Mouse (Mus musculus): Measurements from ENCODE around the gene Nr2f1. TPM values are rescaled to one million over a fixed set of nuclear protein-coding genes. Genes with fewer than 3 reads are reported as not detected.

Gene Nr2f1
- total RNA-seq, 2 experiments from 2014 or later, result not detected

- no peak for ATAC-seq (ENCODE audit: poor library complexity, severe bottlenecking)
Observed at GRCm38 (mm10) chr13:78181071-78181929, 18.3 kb downstream of the Nr2f1 start.

GRCm38 (mm10) chr13:78180261-78180660, 19.3 kb downstream of the Nr2f1 start:
- no peak for ATAC-seq (ENCODE audit: poor library complexity, severe bottlenecking)

- no peak for ATAC-seq (ENCODE audit: poor library complexity, severe bottlenecking)
Observed at GRCm38 (mm10) chr13:78179312-78180097, 20.1 kb downstream of the Nr2f1 start.

- no peak for ATAC-seq (ENCODE audit: poor library complexity, severe bottlenecking)
Observed at GRCm38 (mm10) chr13:78178771-78179170, 20.8 kb downstream of the Nr2f1 start.

GRCm38 (mm10) chr13:78178021-78178420, 21.5 kb downstream of the Nr2f1 start:
- no peak for ATAC-seq (ENCODE audit: poor library complexity, severe bottlenecking)

GRCm38 (mm10) chr13:78177381-78177950, 22.1 kb downstream of the Nr2f1 start:
- ATAC-seq (ENCODE audit: poor library complexity, severe bottlenecking), result no peak

GRCm38 (mm10) chr13:78175821-78176380, 23.7 kb downstream of the Nr2f1 start:
- ATAC-seq (ENCODE audit: poor library complexity, severe bottlenecking), result no peak

GRCm38 (mm10) chr13:78174891-78175290, 24.7 kb downstream of the Nr2f1 start:
- no peak for ATAC-seq (ENCODE audit: poor library complexity, severe bottlenecking)

GRCm38 (mm10) chr13:78174191-78174590, 25.4 kb downstream of the Nr2f1 start:
- ATAC-seq (ENCODE audit: poor library complexity, severe bottlenecking), result no peak

- ATAC-seq (ENCODE audit: poor library complexity, severe bottlenecking), result no peak
Observed at GRCm38 (mm10) chr13:78172861-78173260, 26.7 kb downstream of the Nr2f1 start.

GRCm38 (mm10) chr13:78171984-78172636, 27.4 kb downstream of the Nr2f1 start:
- no peak for ATAC-seq (ENCODE audit: poor library complexity, severe bottlenecking)

- ATAC-seq (ENCODE audit: poor library complexity, severe bottlenecking), result no peak
Observed at GRCm38 (mm10) chr13:78171320-78171719, 28.2 kb downstream of the Nr2f1 start.

- no peak for ATAC-seq (ENCODE audit: poor library complexity, severe bottlenecking)
Observed at GRCm38 (mm10) chr13:78168166-78168565, 31.4 kb downstream of the Nr2f1 start.

- ATAC-seq (ENCODE audit: poor library complexity, severe bottlenecking), result no peak
Observed at GRCm38 (mm10) chr13:78164941-78165340, 34.6 kb downstream of the Nr2f1 start.

- ATAC-seq (ENCODE audit: poor library complexity, severe bottlenecking), result peak; percentile 60
Observed at GRCm38 (mm10) chr13:78163087-78163958, 36.2 kb downstream of the Nr2f1 start.

- ATAC-seq (ENCODE audit: poor library complexity, severe bottlenecking), result no peak
Observed at GRCm38 (mm10) chr13:78162149-78162548, 37.4 kb downstream of the Nr2f1 start.

GRCm38 (mm10) chr13:78157465-78157864, 42.1 kb downstream of the Nr2f1 start:
- ATAC-seq (ENCODE audit: poor library complexity, severe bottlenecking), result no peak
